Mouse (Mus musculus) lung, postnatal 25 days (tissue): ENCODE results near the gene Cxxc4.
"Not testable (repeated sequence)": the region's sequence is repeated elsewhere in the genome, so short reads cannot be mapped to it uniquely, and the experiment has no call there.

Experiments used
- DNase-seq: peaks from one replicate; pipeline ENCODE4 v3.0.0; 2022; ENCODE audit warnings: low spot score

Gene Cxxc4

DNA sequence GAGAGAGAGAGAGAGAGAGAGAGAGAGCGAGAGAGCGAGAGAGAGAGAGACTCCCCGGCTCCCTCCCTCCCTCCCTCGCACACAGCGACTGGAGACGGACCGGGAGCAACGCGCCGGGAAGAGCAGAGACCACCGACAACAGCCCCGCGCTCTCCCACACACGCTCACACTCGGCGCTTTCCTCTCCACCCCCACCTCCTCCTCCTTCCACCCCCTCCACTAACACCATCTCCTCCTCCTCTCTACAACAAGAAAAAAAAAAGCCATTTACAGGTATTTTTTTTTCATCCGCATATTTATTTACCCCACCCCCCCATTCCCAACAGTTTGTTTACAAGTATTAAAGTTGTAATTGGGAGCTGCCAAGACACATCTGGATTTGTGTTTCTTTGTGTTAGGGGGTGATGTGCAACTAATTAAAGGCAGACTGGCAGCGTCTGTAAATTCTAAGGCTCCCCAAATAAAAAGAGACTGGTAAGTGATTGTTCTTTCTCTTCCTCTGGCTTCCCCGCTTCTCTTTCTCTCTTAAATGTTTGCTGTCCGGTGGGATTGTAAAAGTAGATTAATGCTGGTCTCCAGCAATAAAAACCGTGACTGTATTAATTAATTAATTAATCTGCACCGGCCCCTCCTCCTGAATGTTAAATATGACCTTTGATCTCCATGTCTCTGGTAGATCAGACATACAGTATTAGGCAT lies at the start of gene Cxxc4:
Cxxc4 (plus strand) TSS at position 71 of the 699 bp plus-strand sequence.
- no peak for DNase-seq

DNA sequence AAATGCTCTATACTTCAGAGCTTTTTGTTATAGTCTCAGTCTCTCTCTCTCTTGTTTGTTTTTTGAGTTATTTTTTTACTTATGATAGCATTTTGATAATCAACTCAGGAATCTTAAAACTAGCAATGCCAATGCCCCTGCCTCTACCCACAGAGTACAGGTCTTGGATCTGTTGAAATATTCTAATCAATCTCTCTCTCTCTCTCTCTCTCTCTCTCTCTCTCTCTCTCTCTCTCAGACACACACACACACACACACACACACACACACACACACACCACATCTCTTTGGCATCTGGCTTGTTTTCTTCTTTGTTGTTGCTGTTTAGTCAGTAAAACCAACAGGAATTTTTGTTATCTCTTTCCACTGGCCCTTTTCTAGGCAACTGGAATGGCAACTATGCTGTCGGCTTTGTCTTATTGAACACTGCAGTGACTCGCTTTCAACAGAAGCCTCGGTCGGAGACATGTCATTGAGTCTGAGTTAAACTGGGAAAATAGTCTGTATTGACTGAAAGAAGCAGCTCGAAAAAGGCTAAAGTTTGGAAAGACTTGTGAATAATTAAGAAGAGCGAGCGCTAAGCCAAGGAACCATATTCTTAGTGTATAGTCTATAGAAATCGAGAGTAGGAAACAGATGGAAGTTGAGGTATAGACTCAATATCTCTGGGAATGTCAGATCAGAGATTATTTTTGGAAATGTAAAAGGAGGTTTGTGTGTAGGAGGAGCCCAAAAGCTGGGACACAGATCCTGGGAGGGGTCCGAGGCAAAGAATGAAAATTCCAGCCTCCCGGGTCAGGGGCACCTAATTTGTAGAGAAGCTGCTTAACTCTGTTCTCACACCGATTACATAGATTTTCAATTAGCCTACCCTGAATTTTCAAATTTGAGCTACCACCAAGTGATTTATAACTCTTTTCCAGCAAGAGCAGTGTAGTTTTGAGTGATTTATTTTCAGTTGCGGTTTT lies 47.0 kb upstream of the Cxxc4 start:
- no peak for DNase-seq

DNA sequence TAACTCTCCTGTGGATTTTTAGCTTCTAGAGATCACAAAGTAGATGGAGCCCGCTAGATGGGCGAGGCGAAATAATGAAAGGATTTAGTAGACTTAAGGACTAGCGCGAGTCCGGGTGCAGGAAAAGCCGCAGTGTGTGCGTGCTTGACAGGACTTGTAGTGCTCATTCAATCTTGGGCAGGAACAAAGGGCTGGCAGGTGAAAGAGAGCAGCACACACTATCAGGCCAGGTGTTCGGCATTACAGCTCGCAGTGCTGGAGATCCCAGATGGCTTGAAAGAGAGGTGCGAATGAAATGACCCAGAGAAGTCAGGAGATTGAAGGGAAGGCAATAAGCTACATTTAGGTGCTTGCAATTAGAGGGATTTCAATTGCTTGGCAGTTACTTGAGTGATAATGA lies 46.2 kb upstream of the Cxxc4 start:
- DNase-seq = no peak

DNA sequence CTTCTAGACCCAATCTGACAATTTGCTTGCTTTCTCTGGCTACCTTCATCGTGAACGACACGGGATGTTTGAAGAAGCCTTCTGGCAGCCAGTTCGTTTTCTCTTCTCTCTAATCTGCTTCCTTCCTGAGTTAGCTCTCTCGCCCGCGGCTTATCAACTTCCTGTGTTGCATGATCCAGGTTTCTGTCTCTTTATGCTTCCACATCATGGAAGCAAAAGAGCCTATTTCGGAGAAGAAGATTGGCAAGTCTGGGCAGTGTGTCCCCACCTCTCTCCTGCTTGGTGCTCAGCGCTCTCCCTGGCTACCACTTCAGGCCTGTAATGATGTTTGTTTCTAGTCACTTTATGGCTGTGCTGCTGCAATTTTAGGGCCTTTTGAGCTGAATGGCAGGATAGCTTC lies 36.4 kb upstream of the Cxxc4 start:
- DNase-seq = no peak

DNA sequence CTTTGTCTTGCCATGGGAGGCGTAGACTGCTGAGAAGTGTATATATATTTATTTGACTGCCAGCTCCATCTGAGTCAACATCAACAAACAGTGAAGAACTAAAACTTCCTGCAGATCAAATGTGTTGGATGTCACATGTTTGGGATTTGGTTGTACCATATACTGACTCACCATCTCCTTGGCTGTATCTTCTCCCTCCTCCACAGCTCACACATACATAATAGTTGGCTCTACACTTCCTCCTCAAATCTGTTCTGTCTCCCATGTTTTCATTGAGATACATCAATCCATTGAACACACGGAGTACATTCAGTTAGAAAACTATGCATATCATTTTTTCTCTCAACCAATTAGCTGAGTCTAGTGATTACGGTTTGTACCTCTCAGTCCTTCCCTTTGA lies 29.7 kb upstream of the Cxxc4 start:
- no peak for DNase-seq

DNA sequence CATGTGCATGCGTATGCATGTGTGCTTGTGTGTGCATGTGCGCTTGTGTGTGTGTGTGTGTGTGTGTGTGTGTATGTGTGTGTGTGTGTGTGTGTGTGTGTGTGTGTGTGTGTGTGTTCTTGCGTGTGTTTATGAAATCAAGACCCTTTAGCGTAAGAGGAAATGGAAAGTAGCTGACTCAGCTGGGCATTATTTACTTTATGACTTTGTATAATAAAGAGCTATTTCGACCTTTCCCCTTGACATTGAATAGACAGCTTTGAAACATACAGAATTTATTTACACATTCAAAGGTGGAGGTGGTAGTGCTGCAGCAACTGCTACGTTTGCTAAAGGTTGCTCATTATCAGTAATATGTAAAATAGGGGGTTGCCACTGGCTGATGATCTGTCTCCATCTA lies 25.3 kb upstream of the Cxxc4 start:
- no peak for DNase-seq

DNA sequence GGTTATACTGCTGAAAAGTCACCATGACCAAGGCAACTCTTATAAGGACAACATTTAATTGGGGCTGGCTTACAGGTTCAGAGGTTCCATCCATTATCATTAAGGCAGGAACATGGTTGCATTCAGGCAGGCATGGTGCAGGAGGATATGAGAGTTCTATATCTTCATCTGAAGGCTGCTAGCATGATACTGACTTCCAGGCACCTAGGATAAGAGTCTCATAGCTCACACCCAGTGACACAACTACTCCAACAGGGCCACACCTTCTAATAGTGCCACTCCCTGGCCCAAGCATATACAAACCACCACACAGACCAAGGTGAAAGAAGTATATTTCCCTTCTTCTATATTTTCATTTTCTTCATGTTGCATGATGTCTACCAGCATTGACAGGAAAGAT lies 16.4 kb upstream of the Cxxc4 start:
- not testable (repeated sequence) for DNase-seq

DNA sequence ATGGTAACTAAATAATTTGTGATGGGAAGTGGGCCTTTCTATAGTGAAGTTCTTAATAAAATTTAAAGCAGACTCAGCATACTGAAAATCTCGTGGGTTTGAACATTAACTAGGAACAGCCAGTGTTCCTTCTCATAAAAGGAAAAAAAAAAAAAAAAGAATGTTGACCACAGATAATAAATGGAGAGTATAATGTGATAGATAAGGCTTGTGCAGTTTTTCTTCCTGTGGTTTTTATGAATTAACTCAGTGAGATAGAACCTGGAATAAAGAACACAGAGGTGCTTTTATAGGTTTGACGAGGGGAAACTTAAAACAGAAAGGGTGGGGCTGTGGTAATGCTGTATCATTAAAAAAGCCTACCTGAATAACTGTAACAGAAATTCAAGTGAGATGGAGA lies 15.3 kb upstream of the Cxxc4 start:
- DNase-seq = no peak

DNA sequence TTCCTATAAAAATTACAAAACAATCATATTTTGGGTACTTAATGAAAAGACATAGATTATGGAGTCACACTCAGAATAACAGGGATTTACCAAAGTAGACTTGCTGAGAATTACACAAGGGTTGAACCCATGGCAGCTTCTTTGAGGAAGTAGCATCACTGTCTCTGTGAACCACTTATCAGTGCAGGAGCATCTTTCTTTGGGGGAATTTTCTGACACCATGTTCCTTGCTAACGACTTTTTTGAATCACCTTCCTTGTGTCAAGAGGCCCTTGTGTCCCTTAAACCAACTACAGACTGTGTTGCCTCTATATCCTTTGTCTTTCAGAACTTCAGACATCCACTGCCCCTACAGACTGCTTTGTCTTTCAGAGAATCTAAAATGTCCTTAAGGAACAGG lies 13.7 kb upstream of the Cxxc4 start:
- no peak for DNase-seq

DNA sequence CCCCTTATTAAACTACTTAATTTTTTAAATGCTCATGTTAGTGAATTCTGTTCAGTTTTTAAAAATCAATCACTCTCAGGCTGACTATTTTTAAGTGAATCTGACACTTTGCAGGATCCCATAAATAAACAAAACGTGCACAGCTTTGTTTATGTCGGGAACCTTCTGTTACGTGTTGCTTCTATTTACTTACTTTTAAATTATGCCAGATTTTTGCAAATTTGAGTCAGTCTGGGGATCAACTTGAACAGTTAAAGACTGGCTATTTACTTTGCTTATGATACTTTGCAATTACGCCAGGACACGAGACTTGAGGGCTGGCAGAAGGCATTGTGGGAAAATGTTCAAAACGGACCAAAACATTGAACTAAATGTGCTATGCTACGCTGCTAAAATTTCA lies 12.3 kb upstream of the Cxxc4 start:
- DNase-seq = no peak

DNA sequence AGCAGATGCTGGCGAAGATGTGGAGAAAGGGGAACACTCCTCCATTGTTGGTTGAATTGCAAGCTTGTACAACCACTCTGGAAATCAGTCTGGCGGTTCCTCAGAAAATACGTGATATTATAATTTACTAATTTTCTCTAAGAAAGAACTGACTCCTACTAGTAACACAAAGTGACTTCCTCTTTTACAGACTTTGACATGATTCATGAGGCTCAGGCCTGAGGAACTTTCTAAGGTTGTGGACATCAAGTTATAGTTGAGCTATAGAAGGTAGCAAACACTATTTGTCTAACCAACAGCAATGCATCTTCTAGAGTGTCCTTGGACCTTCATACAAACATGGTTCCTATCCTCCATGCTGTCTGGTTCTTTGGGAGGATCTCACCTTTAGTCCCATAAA lies 10.4 kb upstream of the Cxxc4 start:
- no peak for DNase-seq

DNA sequence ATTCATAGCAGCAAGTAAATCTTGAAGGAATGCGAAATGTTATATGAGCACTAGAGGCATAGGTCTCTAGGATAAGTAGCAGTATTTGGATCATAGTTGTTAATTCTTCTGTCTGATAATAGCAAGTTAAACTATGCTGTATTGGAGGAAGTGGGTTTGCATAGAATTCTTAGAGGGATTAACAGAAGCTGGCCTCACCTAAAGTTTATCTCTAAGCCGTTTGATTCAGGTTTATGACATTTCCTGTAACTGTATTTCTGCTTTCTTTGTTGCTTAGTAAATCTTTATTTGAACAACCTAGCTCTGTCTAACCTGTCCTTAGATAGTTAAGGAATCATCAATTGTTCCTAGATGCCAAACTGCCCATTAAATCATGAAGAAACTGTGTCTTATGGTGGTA lies 3.5 kb upstream of the Cxxc4 start:
- DNase-seq = no peak

DNA sequence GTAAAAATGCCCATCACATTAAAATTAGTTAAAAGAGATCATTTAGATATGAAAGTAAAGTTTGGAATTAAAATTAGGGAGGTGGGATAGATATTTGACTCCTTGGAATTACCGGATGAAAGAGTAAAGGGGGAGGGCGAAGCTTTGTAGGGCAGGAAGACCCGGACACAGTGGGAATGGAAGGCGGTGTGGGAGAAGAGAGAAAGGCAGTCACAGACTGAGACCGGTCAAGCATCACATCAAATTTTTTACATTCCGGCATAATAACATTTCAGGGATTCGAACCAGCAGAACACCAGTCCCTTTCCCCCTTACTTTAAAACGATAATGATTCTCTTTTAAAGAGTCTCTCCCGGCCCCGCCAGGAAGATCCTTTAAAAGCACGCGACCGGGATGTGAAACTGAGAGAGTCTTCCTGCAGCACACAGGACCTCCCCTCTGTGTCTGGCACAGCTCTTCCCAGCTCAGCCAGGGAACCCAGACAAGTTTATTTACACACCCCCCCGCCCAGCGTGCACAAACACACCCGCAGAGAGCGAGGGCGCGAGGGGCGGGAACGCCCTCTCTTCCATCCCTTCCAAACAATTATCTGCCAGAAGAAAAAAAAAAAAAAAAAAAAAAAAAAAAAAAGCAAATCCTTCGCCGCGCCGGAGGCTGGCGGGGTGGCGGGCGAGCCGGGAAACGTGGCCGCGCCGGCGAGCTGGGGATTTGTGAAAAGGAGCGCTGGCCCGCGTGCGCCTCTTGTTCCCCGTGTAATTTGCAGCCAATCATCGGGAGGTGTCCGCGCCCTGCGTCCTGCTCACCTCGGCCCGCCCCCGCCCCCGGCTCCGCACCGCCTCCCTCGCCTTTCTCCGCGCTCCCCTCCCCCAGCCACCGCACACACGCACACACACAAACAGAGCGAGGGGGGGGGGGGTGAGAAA lies 532 bp upstream of the Cxxc4 start:
- peak; percentile 62 for DNase-seq

DNA sequence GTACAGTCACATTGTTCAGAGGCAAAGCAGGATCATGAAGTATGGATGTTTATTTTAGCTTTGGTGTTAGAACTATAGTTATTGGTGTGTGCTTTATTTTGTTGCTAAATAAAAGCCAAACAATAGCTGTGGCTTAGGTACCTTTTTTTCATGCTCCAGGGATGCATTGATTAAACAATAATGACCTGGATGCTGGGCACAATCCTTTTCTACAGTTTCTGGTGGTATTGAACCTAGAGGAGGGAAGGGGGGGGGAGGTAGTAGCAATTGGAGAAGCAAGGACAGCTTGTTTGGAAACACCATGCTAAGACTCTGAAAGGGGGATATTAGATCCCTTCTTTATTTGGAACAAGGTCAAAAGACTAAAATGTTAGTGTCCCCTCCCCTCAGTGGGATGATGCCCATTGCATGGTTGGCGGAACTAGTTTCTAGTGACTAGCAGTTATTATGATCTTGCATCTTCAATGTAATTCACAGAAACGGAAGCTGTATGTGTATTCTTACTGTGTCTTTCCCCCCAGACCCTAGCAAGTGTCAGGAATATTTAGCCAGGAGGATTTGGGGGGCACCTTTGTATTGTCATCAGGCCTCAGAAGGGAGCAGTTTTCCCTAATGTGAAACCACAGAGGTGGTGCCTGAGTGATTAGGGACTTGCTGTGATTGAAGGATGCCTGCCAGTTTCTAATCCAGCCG lies 975 bp downstream of the Cxxc4 start:
- no peak for DNase-seq

DNA sequence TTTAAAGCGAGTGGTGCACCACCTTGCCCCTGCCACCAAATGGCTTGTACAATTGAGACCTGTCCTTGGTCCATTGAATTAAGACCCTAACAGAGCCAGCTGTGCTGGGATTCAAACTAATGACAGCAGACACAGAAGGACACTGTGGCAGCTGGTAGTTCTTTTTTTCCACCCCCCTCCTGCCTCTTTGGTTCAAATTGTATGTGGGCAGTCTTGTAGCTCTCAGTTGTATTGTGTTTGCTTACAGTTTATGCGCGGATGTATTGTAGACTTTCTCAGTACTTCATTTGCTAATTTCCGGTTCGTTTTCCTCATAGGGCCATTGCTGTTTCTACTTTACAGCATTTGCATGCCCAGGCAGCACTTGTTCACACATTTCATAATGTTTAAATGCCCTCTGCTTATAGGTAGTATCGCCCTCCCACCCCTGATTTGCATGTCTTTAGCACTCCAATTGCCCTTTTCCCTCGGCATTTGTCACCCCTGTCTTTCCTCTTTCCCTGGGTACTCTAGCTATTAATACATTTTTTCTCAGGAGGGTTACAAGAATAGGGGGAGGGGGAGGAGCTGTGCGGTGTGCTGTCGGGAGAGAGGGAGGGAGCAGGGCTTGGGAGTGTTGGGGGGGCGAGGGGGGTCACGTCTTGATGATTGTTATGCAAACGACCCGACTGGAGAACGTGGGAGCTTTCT lies 2.5 kb downstream of the Cxxc4 start:
- no peak for DNase-seq

DNA sequence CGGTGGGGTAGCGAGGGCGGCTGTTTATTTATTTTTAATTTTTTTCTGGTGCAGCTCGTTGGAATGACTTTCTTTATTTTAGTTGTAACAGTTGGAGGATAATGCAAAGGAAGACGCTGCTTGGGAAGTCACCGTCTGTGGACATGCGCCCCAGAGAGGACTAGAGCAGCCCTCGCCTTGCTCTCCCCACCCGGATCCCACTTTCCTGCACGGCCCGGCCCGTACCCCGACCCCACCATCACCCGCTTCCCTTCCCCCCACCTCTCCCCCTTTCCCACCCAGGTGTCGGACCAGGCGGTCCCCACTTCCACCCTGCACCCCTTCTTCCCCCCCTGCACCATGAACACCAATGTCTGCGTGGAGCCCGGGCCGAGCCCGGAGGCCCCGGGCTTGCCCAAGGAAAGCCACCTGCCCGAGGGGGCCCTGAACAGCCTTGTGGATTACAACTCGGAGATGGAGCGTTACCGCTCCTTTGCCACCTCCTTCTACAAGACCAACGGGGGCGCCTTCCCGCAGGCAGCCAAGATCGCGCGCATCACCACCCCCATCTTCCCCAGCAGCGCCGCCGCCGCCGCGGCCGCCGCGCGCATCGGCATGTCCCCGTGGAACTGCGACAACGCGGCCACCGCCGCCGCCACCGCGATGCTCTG lies 3.2 kb downstream of the Cxxc4 start:
- DNase-seq = no peak

DNA sequence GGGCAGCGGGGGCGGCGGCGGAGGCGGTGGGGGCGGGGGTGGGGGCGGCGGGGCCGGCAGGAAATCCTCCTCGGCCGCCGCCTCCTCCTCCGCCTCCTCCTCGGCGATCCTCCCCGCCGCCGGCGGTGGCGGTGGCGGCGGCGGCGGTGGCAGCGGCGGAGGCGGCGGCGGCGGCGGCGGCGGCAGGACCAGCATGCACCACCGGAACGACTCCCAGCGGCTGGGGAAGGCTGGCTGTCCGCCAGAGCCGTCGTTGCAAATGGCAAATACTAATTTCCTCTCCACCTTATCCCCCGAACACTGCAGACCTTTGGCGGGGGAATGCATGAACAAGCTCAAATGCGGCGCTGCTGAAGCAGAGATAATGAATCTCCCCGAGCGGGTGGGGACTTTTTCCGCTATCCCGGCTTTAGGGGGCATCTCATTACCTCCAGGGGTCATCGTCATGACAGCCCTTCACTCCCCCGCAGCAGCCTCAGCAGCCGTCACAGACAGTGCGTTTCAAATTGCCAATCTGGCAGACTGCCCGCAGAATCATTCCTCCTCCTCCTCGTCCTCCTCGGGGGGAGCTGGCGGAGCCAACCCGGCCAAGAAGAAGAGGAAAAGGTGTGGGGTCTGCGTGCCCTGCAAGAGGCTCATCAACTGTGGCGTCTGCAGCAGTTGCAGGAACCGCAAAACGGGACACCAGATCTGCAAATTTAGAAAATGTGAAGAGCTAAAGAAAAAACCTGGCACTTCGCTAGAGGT lies 3.9 kb downstream of the Cxxc4 start:
- DNase-seq = peak; percentile 37

DNA sequence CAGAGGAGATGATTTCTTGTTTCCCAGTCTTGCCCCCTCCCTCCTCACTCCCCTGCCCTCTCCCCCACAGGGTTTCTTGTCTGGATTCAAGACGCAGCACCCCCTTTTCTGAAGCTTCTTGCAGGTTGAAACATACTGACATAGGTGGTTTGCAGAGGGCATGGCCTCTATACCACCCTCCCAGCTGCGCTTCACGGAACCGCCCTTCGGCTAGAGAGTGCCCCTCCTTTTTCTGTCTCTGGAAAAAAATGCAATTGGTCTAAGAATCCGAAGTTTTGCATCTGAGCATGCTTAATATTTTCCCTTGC lies 4.4 kb downstream of the Cxxc4 start:
- no peak for DNase-seq

DNA sequence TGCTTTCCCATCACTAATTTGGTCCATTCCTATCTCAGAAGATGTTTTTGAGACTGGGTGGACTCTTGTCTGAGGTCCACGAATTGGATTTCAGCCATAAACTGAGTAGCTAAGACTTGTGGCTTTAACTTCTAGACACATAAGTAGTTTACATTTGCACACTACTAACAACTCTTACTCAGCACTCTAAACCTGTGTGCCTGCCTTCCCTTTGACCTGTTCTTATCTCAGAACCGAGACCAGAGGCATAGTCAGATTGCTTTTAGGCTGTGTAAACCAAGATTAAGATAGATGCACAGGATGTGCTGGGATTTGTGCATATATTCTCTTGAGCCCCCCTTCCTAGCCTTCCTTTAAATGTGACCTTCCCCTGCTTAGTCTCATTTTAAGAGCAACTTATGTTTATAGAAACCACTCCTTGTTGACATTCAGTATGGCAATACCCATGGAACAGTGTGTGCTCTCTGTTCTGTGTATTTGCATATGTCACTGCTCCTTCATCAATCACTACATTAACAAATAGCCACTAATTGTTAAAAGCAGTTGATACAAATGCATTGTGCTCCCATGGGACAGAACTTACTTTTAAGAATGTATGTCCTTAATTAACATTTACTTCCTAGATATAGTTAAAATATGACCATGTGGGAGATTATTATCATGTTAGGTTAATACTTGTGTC lies 7.0 kb downstream of the Cxxc4 start:
- no peak for DNase-seq
